Mouse (Mus musculus) small intestine, adult 2 months (tissue): ENCODE results near the gene Pde4d. TPM values are rescaled to one million over a fixed set of nuclear protein-coding genes. Genes with fewer than 3 reads are reported as not detected.

ENCODE experiments used
- H3K27ac ChIP-seq: fragments of 200-500 bp; 2 replicates; pipeline ENCODE4 v1.5.1; 2012; ENCODE audit warnings: low read depth, low read length, control low read depth, inconsistent platforms; ENCODE audit not compliant: insufficient read depth
- H3K27me3 ChIP-seq: fragments of 200-500 bp; 2 replicates; pipeline ENCODE4 v1.6.1; 2012; ENCODE audit warnings: mild to moderate bottlenecking, moderate library complexity, low read length, inconsistent platforms; ENCODE audit not compliant: control insufficient read depth, insufficient read depth
- H3K36me3 ChIP-seq: fragments of 200-500 bp; 2 replicates; pipeline ENCODE4 v1.6.1; 2012; ENCODE audit warnings: mild to moderate bottlenecking, low read length, control low read depth, inconsistent platforms; ENCODE audit not compliant: control insufficient read depth, insufficient read depth
- H3K4me1 ChIP-seq: fragments of 200-500 bp; 2 replicates; pipeline ENCODE4 v1.6.1; 2012; ENCODE audit warnings: low read length, inconsistent platforms, mixed read lengths; ENCODE audit not compliant: control insufficient read depth, insufficient read depth, insufficient read length
- H3K4me3 ChIP-seq: fragments of 200-500 bp; 2 replicates; pipeline ENCODE4 v1.5.1; 2012; ENCODE audit warnings: low read depth, mild to moderate bottlenecking, control low read depth, inconsistent platforms, low read length, moderate library complexity
- CTCF ChIP-seq: fragments of 200-500 bp; IDR thresholded peaks from 2 replicates; pipeline ENCODE4 v1.5.1; 2012; ENCODE audit warnings: low read depth, mild to moderate bottlenecking, control low read depth, inconsistent platforms, low read length, moderate library complexity, mixed read lengths; ENCODE audit not compliant: insufficient replicate concordance, insufficient read length; ENCODE audit errors: extremely low read depth
- POLR2A ChIP-seq: fragments of 200-500 bp; IDR thresholded peaks from 2 replicates; pipeline ENCODE4 v1.6.1; 2012; ENCODE audit warnings: low read depth, mild to moderate bottlenecking, control low read depth, inconsistent platforms, low read length, moderate library complexity
- WGBS: fragments of 180-500 bp; shearing (Covaris S2); methylation state at CpG from one replicate; pipeline ENCODE4 v1.1.7; 2018; 5-methylcytosine and 5-hydroxymethylcytosine counted together
- polyA plus RNA-seq: library from polyadenylated mRNA; depleted of rRNA; stranded (reverse); fragments of >200 nt; gene quantifications from 2 replicates; pipeline ENCODE4 v1.2.3, GENCODE M21; 2012

The Pde4d gene
- polyA plus RNA-seq, 1 experiment, result 8.4 TPM

DNA sequence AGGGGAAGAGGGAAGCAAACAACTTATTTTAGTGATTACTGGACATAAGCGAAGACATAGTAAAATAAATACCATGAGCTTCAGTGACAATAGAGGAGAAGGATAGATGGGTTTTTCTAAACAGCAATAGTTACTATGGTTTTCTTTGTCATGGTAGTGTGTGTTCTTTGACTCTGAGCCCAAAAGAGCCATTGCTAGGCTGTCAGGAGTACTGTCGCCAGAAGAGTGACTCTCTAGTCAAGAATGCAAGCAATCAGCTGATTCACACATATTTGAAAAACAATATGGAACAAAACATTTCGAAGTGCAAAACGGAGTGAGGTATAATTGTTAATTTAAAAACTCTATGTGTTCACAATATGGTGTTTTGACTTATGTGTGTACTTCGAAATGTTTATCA is 450.4 kb downstream of the Pde4d start:
- Histone ChIP-seq H3K27me3 (no peaks in the 10 kb centered on the region), H3K36me3 (no peaks in the 10 kb centered on the region), H3K4me3 (no peak overlapping the region), H3K27ac (no peak overlapping the region), H3K4me1 (no peaks in the 10 kb centered on the region)
- WGBS, result 85% methylated on average over 5 of the region's 5 CpGs
- no peak for TF ChIP-seq POLR2A
- TF ChIP-seq CTCF, result no peak

DNA sequence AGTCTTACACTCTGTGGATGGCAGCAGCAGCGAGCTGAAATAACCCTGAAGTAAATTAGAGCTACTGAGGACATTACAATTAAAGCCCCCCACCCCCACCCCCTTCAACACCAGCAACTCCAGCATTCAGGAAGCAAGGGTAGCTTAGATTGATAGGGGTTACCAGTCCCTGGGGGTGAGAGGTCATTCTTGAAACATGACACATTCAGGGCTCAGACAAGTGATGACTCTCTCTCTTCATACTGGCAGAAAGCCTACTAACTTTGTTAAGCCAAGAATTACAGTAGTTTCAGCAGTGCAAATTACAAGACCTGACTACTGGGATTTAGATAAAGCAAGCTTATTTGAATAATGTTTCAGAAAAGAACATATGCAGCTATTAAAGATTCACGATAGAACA is 455.4 kb downstream of the Pde4d start:
- H3K4me1 ChIP-seq, result no peaks in the 10 kb centered on the region
- TF ChIP-seq CTCF, result no peak
- TF ChIP-seq POLR2A, result no peak
- no peak overlapping the region for H3K4me3 ChIP-seq
- 84% methylated on average over 2 of the region's 2 CpGs for WGBS
- no peak overlapping the region for H3K27ac ChIP-seq
- no peaks in the 10 kb centered on the region for H3K36me3 ChIP-seq
- H3K27me3 ChIP-seq, result no peaks in the 10 kb centered on the region

DNA sequence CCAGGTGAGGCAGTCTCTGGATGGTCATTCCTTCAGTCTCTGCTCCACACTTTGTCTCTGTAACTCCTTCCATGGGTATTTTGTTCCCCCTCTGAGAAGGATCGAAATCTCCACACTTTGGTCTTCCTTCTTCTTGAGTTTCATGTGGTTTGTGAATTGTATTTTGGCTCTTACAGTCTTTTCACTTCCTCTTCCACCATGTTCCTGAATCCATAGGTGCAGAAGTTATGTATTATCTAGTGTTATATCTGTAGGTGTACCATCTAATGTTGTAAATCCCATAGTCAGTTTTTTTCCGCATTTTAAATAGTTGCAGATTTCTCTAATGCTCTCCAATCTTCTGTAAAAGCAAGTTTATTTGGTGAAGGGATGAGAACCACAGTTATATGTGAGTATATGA is 459.4 kb downstream of the Pde4d start:
- TF ChIP-seq CTCF (no peak), POLR2A (no peak)
- Histone ChIP-seq H3K27me3 (no peaks in the 10 kb centered on the region), H3K27ac (no peak overlapping the region), H3K4me1 (no peaks in the 10 kb centered on the region), H3K36me3 (no peaks in the 10 kb centered on the region), H3K4me3 (no peak overlapping the region)
- 94% methylated on average over 2 of the region's 2 CpGs for WGBS

- no peaks in the 10 kb centered on the region for H3K36me3 ChIP-seq
- TF ChIP-seq CTCF, result no peak
- TF ChIP-seq POLR2A, result no peak
- WGBS, result 61% methylated on average over 3 of the region's 3 CpGs
These were observed 464.9 kb downstream of the Pde4d start for GRCm38 (mm10) chr13:108914626-108915025.

DNA sequence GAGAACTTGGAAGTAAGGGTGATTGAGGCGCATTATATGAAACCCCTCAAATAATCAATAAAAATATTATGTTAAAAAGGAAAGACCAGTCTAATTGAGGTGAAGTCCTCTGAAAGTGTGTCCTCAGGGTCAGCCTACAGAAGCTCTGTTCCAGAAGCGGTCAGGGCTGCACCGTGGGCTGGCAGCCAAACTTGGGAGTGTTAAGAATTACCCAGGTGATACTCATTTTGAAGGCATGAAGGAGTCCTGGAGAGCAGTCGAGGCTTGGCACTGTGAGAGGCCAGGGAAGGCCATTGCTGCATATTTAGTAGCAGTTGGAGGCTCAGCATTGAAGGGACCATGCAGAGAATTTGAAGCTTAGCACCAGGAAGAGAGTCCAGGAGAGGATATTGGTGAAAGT is 471.4 kb downstream of the Pde4d start:
- Histone ChIP-seq H3K27ac (no peak overlapping the region), H3K4me3 (no peak overlapping the region), H3K4me1 (no peaks in the 10 kb centered on the region), H3K27me3 (no peaks in the 10 kb centered on the region; the same call in 1 of the 2 replicates), H3K36me3 (no peaks in the 10 kb centered on the region)
- TF ChIP-seq POLR2A (no peak), CTCF (no peak)
- WGBS, result 74% methylated on average over 4 of the region's 4 CpGs

More at GRCm38 (mm10) chr13:108914626-108915025, 464.9 kb downstream of the Pde4d start:
- Histone ChIP-seq H3K4me1 (no peaks in the 10 kb centered on the region), H3K27me3 (no peaks in the 10 kb centered on the region), H3K27ac (no peak overlapping the region), H3K4me3 (no peak overlapping the region)

- Histone ChIP-seq H3K27ac (no peak overlapping the region), H3K4me1 (no peaks in the 10 kb centered on the region), H3K36me3 (no peaks in the 10 kb centered on the region), H3K27me3 (no peaks in the 10 kb centered on the region), H3K4me3 (no peak overlapping the region)
- 86% methylated on average over 3 of the region's 3 CpGs for WGBS
- TF ChIP-seq POLR2A, result no peak
- TF ChIP-seq CTCF, result no peak
These were observed 485.1 kb downstream of the Pde4d start for GRCm38 (mm10) chr13:108934854-108935253.

DNA sequence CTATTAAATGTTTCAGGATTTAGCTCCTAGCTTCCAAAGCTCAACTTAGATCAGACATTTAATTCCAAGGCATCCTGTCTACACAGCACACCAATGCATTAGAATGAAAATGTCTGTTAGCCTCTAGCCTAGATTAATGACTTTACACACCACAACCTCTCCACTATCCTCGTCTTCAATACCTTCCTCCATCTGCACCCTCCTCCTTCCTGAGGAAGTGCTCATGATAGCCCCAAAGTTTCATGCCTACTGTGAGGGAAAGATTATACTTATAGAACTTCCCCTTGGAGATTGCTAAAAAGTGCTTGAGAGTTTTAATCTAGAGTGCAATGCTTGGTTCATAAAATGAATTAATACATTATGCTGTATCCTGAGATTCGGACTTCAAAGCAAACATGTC is 487.5 kb downstream of the Pde4d start:
- TF ChIP-seq POLR2A (no peak), CTCF (no peak)
- 65% methylated on average over 2 of the region's 2 CpGs for WGBS
- no peaks in the 10 kb centered on the region for H3K36me3 ChIP-seq

DNA sequence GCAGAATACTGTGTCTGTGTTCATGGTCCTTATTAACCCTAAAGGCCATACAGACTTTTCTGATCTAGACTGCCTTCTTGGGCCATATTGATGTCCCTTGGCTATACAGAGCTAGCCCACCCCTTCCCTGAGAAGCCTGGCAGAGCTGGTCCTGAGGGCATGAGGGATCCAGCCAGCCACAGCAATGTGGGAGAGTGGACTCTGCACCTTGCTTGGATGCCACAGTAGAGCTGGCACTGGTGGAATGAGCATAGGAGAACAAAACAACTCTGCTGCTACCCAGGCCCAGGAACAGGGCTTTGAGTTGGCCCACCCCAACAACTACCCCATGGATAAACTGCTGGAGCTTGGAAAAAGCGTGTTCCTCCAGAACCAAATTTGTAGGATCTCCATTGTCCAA is 503.2 kb downstream of the Pde4d start:
- WGBS, result 92% methylated on average over 1 of the region's 1 CpGs
- TF ChIP-seq POLR2A (no peak), CTCF (no peak)
- no peak overlapping the region for H3K27ac ChIP-seq
- H3K4me3 ChIP-seq, result no peak overlapping the region
- H3K27me3 ChIP-seq, result no peaks in the 10 kb centered on the region
- no peaks in the 10 kb centered on the region for H3K4me1 ChIP-seq
- no peaks in the 10 kb centered on the region for H3K36me3 ChIP-seq

More for the DNA sequence above, 487.5 kb downstream of the Pde4d start:
- Histone ChIP-seq H3K27ac (no peak overlapping the region), H3K4me3 (no peak overlapping the region), H3K27me3 (no peaks in the 10 kb centered on the region), H3K4me1 (no peaks in the 10 kb centered on the region)
